ENCODE assay signal across 8 mouse cellular contexts in the genomic region with DNA sequence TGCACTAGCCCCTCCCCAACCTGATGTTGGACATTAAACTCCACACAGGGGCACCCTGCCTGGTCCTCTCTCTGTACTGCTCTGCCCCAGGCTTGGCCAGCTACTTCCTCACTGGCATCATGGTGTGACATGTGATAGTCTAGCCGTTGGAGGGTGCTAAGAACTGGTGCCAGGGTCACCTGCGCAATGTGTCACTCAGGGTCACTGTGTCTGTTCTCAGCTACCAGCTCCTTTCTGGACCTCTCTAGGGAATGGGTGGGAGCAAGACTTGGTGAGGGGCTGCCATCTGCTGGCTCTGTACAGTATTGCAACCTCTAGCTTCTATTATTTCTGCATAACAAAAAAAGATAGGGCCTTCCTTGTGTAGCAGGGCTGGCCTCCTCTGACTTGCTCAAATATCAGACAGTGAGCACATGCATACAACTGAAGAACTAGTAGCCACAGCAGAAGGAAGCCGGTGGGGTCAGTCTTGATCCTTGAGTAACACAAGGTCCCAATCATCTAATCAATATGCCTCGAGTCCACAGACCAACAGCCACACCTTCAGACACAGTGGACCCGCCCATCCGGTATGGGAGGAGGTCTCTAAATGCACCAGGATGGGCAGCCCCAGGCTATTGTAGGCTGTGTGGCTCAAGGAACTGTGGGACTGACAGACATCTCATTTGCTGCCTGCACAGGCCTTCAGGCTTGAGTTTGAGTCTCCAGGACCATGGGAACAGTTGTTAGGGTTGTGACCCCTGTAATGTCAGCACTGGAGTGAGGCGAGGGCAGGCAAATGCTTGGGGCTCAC. TPM values are rescaled to one million over a fixed set of nuclear protein-coding genes. Genes with fewer than 3 reads are reported as not detected.
DNase-seq lines count a peak whose midpoint lies in the region; ATAC-seq and TF ChIP-seq lines count a peak whose summit lies in the region.

No protein-coding gene starts in this region.

- H3K9ac ChIP-seq in intestine, embryonic 16.5 days (ENCODE audit: low read depth, low read length), result no peak overlapping the region
- H3K9ac ChIP-seq in midbrain, embryonic 11.5 days (ENCODE audit: low read length), result no peak overlapping the region

- H3K4me3 ChIP-seq in cortical plate, adult 2 months (ENCODE audit: insufficient read depth, low read length), result no peak overlapping the region
- no peak overlapping the region for H3K4me3 ChIP-seq in intestine, embryonic 16.5 days (ENCODE audit: low read length)
- no peak overlapping the region for H3K4me3 ChIP-seq in midbrain, embryonic 11.5 days (ENCODE audit: low read depth, low read length)
- no peak overlapping the region for H3K4me3 ChIP-seq in small intestine, adult 2 months (ENCODE audit: low read depth, low read length)

- no peak for TF ChIP-seq POLR2A in cortical plate, adult 2 months (IDR thresholded peaks at IDR 0.05; ENCODE audit: extremely low read depth, insufficient read depth, low read length)
- peak; percentile 30; the same call in 1 of the 2 replicates for TF ChIP-seq POLR2A in small intestine, adult 2 months (IDR thresholded peaks at IDR 0.05; ENCODE audit: low read depth, low read length)

- H3K4me1 ChIP-seq in cortical plate, adult 2 months (ENCODE audit: control insufficient read depth, insufficient read depth, low read length), result no peaks in the 10 kb centered on the region
- no peaks in the 10 kb centered on the region for H3K4me1 ChIP-seq in intestine, embryonic 16.5 days (ENCODE audit: control insufficient read depth, insufficient read depth, low read length)
- H3K4me1 ChIP-seq in midbrain, embryonic 11.5 days (ENCODE audit: control insufficient read depth, insufficient read depth, low read length), result no peaks in the 10 kb centered on the region
- peaks cover 2% of the 10 kb centered on the region; the same call in 1 of the 2 replicates for H3K4me1 ChIP-seq in small intestine, adult 2 months (ENCODE audit: control insufficient read depth, insufficient read depth, insufficient read length, low read length)

- H3K27me3 ChIP-seq in intestine, embryonic 16.5 days (replicated peaks; ENCODE audit: control insufficient read depth, insufficient read depth, low read length), result no peaks in the 10 kb centered on the region
- no peaks in the 10 kb centered on the region for H3K27me3 ChIP-seq in midbrain, embryonic 11.5 days (ENCODE audit: control insufficient read depth, insufficient read depth, low read length)
- no peaks in the 10 kb centered on the region for H3K27me3 ChIP-seq in small intestine, adult 2 months (ENCODE audit: control insufficient read depth, insufficient read depth, low read length)

- peak; percentile 64 for ATAC-seq in intestine, embryonic 16.5 days
- ATAC-seq in midbrain, embryonic 11.5 days (ENCODE audit: low FRiP score), result peak; percentile 69

- H3K27ac ChIP-seq in cortical plate, adult 2 months (ENCODE audit: insufficient read depth, low read length), result no peak overlapping the region
- no peak overlapping the region for H3K27ac ChIP-seq in intestine, embryonic 16.5 days (ENCODE audit: low read length)
- no peak overlapping the region for H3K27ac ChIP-seq in midbrain, embryonic 11.5 days (ENCODE audit: low read depth, low read length)
- no peak overlapping the region for H3K27ac ChIP-seq in small intestine, adult 2 months (ENCODE audit: insufficient read depth, low read depth, low read length)

- DNase-seq in ovary, postnatal 10 days (ENCODE audit: low spot score), result peak; percentile 40
- no peak for DNase-seq in ovary, adult 18-20 months (ENCODE audit: low spot score)
- peak; percentile 53 for DNase-seq in gastrocnemius, postnatal 14 days
- DNase-seq in left cerebral cortex, postnatal 36 days (ENCODE audit: low spot score in 2 of 2), result peak; percentile 58 to 70
- DNase-seq in midbrain, embryonic 11.5 days (ENCODE audit: low spot score, missing footprints), result peak; percentile 97

- intact Hi-C loops in gastrocnemius, postnatal 14 days (cut with DNase I; ENCODE audit: low total_unique reads), result loop anchor here (5.0 kb wide), 2 partner anchors 60 to 75 kb away; no protein-coding TSS in a partner anchor
- intact Hi-C loops in left cerebral cortex, postnatal 36 days (cut with DNase I), result loop anchor here (5.0 to 10.0 kb wide), 2 partner anchors 85 to 168 kb away; a partner anchor contains a TSS

- no peaks in the 10 kb centered on the region; the same call in 1 of the 2 replicates for H3K9me3 ChIP-seq in intestine, embryonic 16.5 days (ENCODE audit: control insufficient read depth, low read length)
- H3K9me3 ChIP-seq in midbrain, embryonic 11.5 days (ENCODE audit: control insufficient read depth, low read length), result no peaks in the 10 kb centered on the region

- TF ChIP-seq CTCF in cortical plate, adult 2 months (IDR thresholded peaks at IDR 0.05; ENCODE audit: extremely low read depth, insufficient read depth, low read length), result peak; percentile 82
- TF ChIP-seq CTCF in small intestine, adult 2 months (IDR thresholded peaks at IDR 0.05; ENCODE audit: extremely low read depth, insufficient read length, insufficient replicate concordance, low read depth, low read length), result peak; percentile 82; the same call in 1 of the 2 replicates

- 77% methylated on average over 7 of the region's 7 CpGs for WGBS in intestine, embryonic 16.5 days
- WGBS in midbrain, embryonic 11.5 days, result 83% methylated on average over 7 of the region's 7 CpGs
- 56% methylated on average over 7 of the region's 7 CpGs for WGBS in small intestine, adult 2 months

- H3K4me2 ChIP-seq in intestine, embryonic 16.5 days (ENCODE audit: low read depth, low read length), result no peak overlapping the region
- no peak overlapping the region for H3K4me2 ChIP-seq in midbrain, embryonic 11.5 days

- peaks cover 27% of the 10 kb centered on the region for H3K36me3 ChIP-seq in intestine, embryonic 16.5 days (ENCODE audit: control insufficient read depth, insufficient read depth, low read length)
- peaks cover 29% of the 10 kb centered on the region for H3K36me3 ChIP-seq in midbrain, embryonic 11.5 days (ENCODE audit: control insufficient read depth, insufficient read depth, low read length)
- peaks cover 21% of the 10 kb centered on the region for H3K36me3 ChIP-seq in small intestine, adult 2 months (ENCODE audit: control insufficient read depth, insufficient read depth, low read length)

RNA-seq across cellular contexts. Expression of a gene that starts 12.5 kb away (rescaled TPM):
- 66.2 and 68.5 TPM in 2 replicates for polyA plus RNA-seq in cortical plate, adult 2 months (2012; rRNA removed)
- total RNA-seq in gastrocnemius, postnatal 14 days (2021), result 10 to 100 TPM; 22.4 to 23.0 TPM
- 48.7 and 53.8 TPM in 2 replicates for polyA plus RNA-seq in intestine, embryonic 16.5 days (2015; fragmentation: Nextera tagmentation; extraction: Ambion mirVana)
- 10 to 100 TPM; 47.0 to 49.8 TPM for total RNA-seq in left cerebral cortex, postnatal 36 days (2021)
- 44.1 and 51.4 TPM in 2 replicates for polyA plus RNA-seq in midbrain, embryonic 11.5 days (2014; fragmentation: Nextera tagmentation; extraction: Ambion mirVana)
- 26.5 and 33.3 TPM in 2 replicates for polyA plus RNA-seq in small intestine, adult 2 months (2012; rRNA removed)

RNA-seq across cellular contexts. Expression of a gene that starts 16.3 kb away (rescaled TPM):
- polyA plus RNA-seq in cortical plate, adult 2 months (2012; rRNA removed), result 0.42 TPM in 2 replicates
- total RNA-seq in gastrocnemius, postnatal 14 days (2021), result 1 to 10 TPM in 1 of 2 experiments, under 1 TPM in 1; 0.53 to 1.1 TPM
- polyA plus RNA-seq in intestine, embryonic 16.5 days (2015; fragmentation: Nextera tagmentation; extraction: Ambion mirVana), result 123 and 180 TPM in 2 replicates
- under 1 TPM; 0.23 to 0.72 TPM for total RNA-seq in left cerebral cortex, postnatal 36 days (2021)
- 0.08 and 0.34 TPM in 2 replicates for polyA plus RNA-seq in midbrain, embryonic 11.5 days (2014; fragmentation: Nextera tagmentation; extraction: Ambion mirVana)
- polyA plus RNA-seq in small intestine, adult 2 months (2012; rRNA removed), result 163 and 498 TPM in 2 replicates

RNA-seq across cellular contexts. Expression of a gene that starts 22.4 kb away (rescaled TPM):
- polyA plus RNA-seq in cortical plate, adult 2 months (2012; rRNA removed), result 222 and 228 TPM in 2 replicates
- total RNA-seq in gastrocnemius, postnatal 14 days (2021), result 10 to 100 TPM; 78.6 to 79.9 TPM
- polyA plus RNA-seq in intestine, embryonic 16.5 days (2015; fragmentation: Nextera tagmentation; extraction: Ambion mirVana), result 204 TPM in 2 replicates
- 100 to 1,000 TPM; 169 to 176 TPM for total RNA-seq in left cerebral cortex, postnatal 36 days (2021)
- 200 and 232 TPM in 2 replicates for polyA plus RNA-seq in midbrain, embryonic 11.5 days (2014; fragmentation: Nextera tagmentation; extraction: Ambion mirVana)
- polyA plus RNA-seq in small intestine, adult 2 months (2012; rRNA removed), result 116 and 222 TPM in 2 replicates

RNA-seq across cellular contexts. Expression of a gene that starts 23.4 kb away (rescaled TPM):
- polyA plus RNA-seq in cortical plate, adult 2 months (2012; rRNA removed), result 192 and 201 TPM in 2 replicates
- 100 to 1,000 TPM; 163 to 171 TPM for total RNA-seq in gastrocnemius, postnatal 14 days (2021)
- 214 and 225 TPM in 2 replicates for polyA plus RNA-seq in intestine, embryonic 16.5 days (2015; fragmentation: Nextera tagmentation; extraction: Ambion mirVana)
- total RNA-seq in left cerebral cortex, postnatal 36 days (2021), result 100 to 1,000 TPM; 120 to 133 TPM
- polyA plus RNA-seq in midbrain, embryonic 11.5 days (2014; fragmentation: Nextera tagmentation; extraction: Ambion mirVana), result 189 and 210 TPM in 2 replicates
- polyA plus RNA-seq in small intestine, adult 2 months (2012; rRNA removed), result 214 and 554 TPM in 2 replicates

RNA-seq across cellular contexts. Expression of a gene that starts 45.1 kb away (rescaled TPM):
- polyA plus RNA-seq in cortical plate, adult 2 months (2012; rRNA removed), result 72.8 and 73.0 TPM in 2 replicates
- 10 to 100 TPM; 11.3 to 11.9 TPM for total RNA-seq in gastrocnemius, postnatal 14 days (2021)
- polyA plus RNA-seq in intestine, embryonic 16.5 days (2015; fragmentation: Nextera tagmentation; extraction: Ambion mirVana), result 18.1 and 18.9 TPM in 2 replicates
- total RNA-seq in left cerebral cortex, postnatal 36 days (2021), result 10 to 100 TPM; 66.9 to 74.2 TPM
- 9.1 and 10.1 TPM in 2 replicates for polyA plus RNA-seq in midbrain, embryonic 11.5 days (2014; fragmentation: Nextera tagmentation; extraction: Ambion mirVana)
- polyA plus RNA-seq in small intestine, adult 2 months (2012; rRNA removed), result 19.3 and 31.6 TPM in 2 replicates

Comparison
In these comparisons a context has a peak if more than half of its experiments do, and no peak if none do; other contexts are left out.
1. RNA of a gene that starts 16.3 kb away (polyA plus RNA-seq): 163 to 498 TPM in small intestine, adult 2 months and 123 to 180 TPM in intestine, embryonic 16.5 days; 0.42 TPM in cortical plate, adult 2 months and 0.08 to 0.34 TPM in midbrain, embryonic 11.5 days; every median in the first group is over 10 times any median in the second.